Mouse (Mus musculus): ENCODE data around the gene Gm28036.

The Gm28036 gene

DNA sequence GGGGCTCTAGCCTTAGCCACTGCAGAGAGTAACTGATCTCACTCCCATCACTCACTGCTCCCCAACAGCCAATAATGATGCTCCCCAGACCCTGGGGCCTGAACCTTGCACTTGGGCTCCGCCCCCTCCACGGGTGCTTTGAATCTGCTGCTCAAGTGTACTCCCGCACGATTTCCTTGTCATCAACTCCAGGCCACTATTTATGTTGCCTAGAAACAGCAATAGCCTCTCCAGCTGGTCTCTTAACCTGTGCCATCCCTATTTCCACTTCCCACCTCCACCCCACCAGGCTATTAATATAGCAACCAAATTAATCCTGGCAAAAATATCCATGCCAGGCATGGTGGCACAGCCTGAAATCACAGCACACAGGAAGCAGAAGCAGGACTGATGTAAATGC is 47.2 kb downstream of the Gm28036 start:
- WGBS: 40% methylated on average over 4 of the region's 4 CpGs

DNA sequence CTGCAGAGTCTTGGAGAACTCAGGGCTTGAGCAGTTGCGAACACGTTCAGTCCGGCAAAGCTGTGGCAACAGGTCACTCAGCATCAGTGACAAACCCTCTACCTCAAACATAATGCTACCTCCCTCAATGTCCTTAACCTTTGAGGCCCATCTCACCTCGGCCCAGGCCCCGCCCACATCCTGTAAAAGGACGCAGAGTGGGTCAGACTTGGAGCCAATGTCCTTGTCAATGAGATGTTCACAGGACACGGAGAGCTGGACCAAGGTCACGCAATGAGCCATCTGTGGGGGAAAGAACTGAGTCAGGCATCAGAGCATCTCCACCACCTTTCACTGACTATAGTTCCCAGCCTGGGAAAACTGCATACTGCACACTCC is 47.7 kb downstream of the Gm28036 start:
- 86% methylated on average over 8 of the region's 8 CpGs for WGBS

DNA sequence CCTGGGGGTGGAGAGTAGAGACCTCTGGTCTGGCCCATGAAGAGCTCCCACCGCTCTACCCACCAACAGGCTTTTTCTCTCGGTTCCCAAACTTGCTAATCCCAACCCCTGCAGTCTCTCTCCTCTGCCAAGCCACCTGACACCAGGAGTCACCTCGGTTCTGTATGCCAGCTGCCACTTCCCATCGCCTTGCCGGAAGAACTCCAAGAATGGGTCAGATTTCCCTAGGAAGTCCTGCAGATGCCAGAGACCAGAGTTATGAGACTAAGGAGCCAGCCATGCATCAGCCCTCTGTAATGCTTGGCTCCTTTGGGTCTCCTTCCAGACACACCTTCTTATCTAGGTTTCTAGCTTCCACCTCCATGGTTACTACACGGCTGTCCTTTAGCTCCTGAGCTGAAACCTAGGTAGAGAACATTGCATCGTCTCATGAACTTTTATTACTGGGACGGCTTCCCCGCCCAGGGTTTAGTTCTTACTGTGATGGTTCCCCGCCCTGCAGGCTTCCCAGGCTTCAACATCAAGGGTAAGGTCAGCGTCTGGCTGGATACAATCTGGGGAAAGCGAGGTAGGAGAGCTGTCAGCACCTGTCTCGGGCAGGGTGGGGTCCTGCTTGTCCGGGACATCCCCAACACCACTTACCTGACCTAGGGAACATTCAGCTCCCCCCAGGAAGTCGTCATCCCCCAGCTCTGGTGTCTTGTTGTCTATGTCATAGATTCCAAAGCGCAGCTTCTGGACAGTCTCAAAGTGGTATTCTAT is 48.3 kb downstream of the Gm28036 start:
- WGBS: 89% methylated on average over 16 of the region's 16 CpGs

DNA sequence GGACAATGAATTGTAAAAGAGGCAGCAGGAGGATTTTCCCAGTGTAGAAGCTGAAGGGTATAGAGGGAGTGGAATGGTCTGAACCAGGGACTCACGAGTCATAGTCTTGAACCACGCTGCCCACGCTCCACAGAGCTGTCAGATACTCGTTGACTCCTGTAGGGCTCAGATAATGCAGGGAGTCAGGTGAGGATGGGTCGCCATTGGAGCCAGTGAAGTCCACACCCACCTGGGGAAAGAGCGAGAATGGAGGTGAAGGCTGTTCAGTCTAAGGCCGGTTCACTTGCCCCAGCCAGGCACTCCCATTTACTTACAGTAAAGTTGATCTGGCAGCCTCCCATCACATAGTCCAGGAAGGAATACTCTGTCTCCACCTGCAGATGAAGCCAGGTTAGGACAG is 49.4 kb downstream of the Gm28036 start:
- 91% methylated on average over 7 of the region's 7 CpGs for WGBS

DNA sequence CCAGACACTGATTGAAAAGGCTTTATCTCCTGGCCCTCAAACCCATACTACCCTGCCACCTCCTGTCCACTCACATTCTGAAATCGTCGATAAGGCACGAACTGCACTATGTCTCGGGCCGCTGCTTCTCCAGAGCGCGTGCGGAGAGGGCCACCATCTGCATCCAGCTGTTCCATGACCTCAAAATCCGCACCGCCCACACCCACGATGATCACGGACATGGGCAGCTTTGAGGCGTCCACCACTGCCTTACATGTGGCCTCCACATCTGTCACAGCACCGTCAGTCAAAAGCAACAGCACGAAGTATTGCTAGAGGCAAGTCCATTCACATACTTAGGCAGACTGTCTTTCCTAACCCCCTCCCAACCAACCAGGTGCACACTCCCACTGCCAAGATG is 53.2 kb downstream of the Gm28036 start:
- WGBS: 93% methylated on average over 15 of the region's 15 CpGs

DNA sequence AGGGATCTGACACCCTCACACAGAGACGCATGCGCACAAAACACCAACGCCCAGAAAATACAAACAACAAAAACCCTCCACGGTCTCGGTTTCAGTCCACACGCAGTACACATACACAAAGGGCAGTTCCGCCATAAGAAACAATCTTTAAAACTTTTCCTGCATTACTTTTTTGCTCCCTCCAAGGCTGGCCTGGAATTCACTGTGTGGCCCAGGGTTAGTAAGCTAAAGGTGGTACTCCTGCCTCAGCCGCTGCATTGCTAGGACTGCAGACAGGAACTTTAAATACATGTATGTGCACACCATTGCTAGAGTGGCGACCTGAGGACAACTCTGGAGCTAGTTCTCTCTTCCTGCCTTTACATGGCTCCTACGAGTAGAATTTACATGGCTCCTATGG is 55.7 kb downstream of the Gm28036 start:
- 93% methylated on average over 10 of the region's 10 CpGs for WGBS

DNA sequence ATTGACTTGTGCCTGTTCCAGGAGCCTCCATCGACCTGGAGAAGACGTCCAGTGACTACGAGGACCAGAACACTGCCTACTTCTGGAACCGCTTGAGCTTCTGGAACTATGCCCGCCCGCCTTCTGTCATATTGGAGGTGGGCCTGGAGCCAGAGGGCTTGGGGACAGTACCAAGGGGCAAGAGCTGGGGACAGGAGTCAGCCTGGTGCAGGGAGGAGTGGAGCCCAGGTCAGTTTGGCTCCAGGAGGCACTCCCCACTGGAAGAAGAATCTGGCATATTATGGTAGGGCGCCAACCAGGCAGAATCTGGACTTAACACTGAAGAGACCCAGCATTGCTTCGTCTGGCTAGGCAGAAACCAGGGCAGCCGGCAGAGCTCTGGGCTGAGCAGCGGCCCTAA is 59.0 kb downstream of the Gm28036 start:
- 79% methylated on average over 10 of the region's 10 CpGs for WGBS

DNA sequence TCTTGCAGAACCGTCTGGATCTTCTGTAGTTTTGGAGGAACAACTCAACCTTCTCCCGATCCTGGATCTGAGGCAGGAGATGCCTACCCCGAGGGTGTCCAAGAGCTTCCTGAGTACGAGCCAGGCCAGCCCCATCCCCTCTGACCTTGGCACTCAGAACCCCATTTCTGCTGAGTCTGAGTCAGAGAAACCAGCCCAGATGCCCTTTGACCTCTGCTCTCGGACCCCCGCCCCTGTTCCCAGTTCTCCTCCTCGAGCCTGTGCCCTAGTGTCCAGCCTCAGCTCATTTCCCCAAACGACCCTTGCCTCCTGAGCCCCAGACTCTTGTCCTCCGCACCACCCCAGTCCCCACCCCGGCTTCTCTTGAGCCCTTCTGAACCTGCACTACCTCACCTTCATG is 60.8 kb downstream of the Gm28036 start:
- WGBS: 39% methylated on average over 10 of the region's 10 CpGs

DNA sequence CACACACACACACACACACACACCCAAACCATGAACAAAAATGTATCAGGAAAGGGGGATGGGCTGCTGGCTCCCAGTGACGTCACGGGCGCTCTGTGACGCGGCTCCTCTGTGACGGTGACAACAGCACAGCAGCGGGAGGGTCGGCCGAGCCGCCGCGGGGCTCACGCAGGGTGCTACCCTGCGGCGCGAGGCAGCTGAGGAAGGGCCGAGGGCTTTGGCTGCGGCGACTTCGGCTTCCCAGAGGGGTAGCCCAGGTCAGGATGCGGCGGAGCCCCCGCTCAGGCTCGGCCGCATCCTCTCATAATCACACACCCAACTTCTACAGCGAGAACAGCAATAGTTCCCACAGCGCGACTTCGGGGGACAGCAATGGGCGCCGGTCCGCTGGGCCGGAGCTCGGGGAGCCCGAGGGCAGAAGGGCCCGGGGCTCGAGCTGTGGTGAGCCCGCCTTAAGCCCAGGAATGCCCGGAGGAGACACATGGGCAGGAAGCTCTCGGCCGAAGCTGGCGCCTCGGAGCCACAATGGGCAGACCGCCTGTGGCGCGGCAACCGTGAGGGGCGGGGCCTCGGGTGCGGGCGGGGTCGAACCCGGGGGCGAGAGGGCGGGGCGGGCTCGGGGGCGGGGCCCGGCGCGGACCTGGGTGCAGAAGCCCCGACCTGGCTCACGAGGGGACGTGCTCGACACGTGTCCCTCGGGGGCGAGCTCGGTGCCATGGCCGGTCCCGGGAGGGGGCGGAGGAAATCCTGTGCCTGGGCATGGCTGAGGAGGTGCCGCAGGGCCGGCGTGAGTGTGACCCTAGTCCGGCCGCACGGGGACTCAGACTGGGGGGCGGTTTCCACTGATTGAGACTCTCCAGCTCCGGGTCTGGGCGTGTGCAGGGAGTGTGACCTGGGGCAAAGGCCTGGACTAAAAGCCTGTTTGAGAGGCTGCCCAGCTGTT is 61.5 kb downstream of the Gm28036 start, which contains the start of gene Spag4:
Gene Spag4, plus strand, starts transcription at position 77 of the 943 bp plus-strand sequence.
- 1% methylated on average over 80 of the region's 81 CpGs for WGBS

DNA sequence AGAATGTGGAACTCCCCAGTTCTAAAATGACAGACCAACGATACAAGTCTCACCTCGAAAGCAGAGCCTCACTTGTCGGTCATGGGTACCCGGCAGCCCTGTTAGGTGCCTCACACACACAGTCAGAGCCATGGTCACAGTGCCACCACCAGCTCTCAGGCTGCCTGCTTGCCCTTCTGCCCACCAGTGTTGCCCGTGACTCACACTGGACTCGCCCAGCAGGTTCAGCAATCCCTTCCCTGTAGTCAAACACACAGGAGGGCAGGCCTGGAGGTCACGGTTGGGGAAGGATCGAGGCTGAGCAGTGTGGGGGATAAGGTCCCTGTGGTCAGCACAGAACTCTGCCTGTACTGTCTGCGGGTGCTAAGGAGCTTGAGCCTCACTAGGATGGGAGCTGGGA is 74.1 kb downstream of the Gm28036 start, which contains the start of gene Fer1l4:
Gene Fer1l4, minus strand, starts transcription at position 132 of the 400 bp plus-strand sequence.
- WGBS: 90% methylated on average over 9 of the region's 9 CpGs

DNA sequence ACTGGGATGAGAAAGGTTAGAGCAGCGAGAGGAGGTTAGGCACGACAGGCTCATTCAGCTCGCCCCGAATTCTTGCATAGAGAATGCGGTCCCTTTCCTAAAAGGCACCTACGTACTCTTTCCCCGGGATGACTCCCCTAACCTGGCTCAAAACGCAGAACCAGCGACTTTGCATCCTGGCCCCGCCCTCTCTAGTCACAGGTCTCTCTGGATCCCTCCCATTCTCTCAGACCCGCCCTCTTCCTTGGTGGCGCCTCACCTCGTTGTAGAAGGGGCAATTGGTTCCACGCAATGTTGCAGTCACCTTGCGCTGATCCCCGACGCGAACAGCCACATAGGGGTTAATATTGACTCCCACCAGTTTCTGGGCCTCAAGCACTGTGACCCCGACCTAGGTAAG is 79.0 kb downstream of the Gm28036 start:
- 38% methylated on average over 19 of the region's 19 CpGs for WGBS

DNA sequence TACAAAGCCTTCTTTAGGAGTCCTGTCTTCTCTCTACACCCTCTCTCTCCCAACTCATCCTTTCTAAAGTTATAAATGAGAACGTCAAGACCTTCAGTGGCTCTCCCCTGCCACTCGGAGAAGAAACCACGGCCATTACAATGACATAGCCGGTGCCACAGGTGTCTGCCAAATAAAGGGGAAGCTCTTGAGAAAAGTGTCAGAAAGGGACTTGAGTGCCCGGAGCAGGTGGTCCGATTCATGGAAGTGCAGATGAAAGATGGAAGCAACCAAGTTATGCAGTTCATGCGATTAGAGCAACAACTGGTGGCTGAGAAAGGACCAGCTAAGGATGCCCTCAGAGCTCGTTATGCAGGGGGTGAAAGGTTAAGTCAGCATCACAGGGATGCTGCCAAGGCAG is 84.0 kb downstream of the Gm28036 start:
- 85% methylated on average over 8 of the region's 8 CpGs for WGBS

DNA sequence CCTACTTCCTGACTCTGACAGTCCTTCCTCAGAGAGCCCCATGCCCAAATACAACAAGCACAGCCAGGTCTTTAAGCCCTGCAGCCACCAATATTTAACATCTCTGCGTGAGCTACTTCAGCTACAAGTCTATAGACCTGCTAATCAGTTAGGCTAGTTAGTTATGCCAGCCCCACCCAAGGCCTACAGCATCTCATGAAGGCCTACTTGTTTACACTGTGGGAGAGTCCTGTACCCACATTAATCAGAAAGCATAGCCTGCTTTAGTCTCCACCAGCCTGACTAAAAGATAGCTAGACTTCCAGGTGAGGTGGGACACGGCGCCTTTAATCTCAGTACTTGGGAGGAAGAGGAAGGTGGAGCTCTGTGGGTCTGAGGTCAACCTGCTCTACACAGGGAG is 87.5 kb downstream of the Gm28036 start:
- 90% methylated on average over 3 of the region's 3 CpGs for WGBS

All from cerebral cortex, adult 2 months (tissue).